Mouse (Mus musculus) embryonic fibroblast, embryonic 13.5 days (primary cell): ENCODE data around the gene Gm14322.
"Not testable (repeated sequence)": the region's sequence is repeated elsewhere in the genome, so short reads cannot be mapped to it uniquely, and the experiment has no call there.

ENCODE experiments used
- CTCF ChIP-seq: IDR thresholded peaks from 2 replicates; pipeline ENCODE4 v1.5.1; 2011; ENCODE audit warnings: mild to moderate bottlenecking, control low read depth, low read length, moderate library complexity, borderline replicate concordance; ENCODE audit not compliant: insufficient read depth
- POLR2A ChIP-seq: IDR thresholded peaks from 2 replicates; pipeline ENCODE4 v1.6.1; 2011; ENCODE audit warnings: low read depth, mild to moderate bottlenecking, control low read depth, low read length, moderate library complexity

- not testable (repeated sequence) for TF ChIP-seq CTCF
- TF ChIP-seq POLR2A, result peak; percentile 41; the same call in 1 of the 2 replicates
These were observed at the start of gene Gm14322 for GRCm38 (mm10) chr2:177758941-177759558.
